12 mouse cellular contexts compared by ENCODE assay signal in genomic region chr9:111306142-111306541, GRCm38 (mm10). TPM values are rescaled to one million over a fixed set of nuclear protein-coding genes. Genes with fewer than 3 reads are reported as not detected.
"Had no signal": no experiment of that assay in that cellular context is flagged by ENCODE, and none has a peak within 500 bp of the region (broad histone marks: within the 10 kb centered on the region; RNA-seq: fewer than 3 reads in every experiment).

No protein-coding gene starts in this region.

- DNase-seq: kidney, postnatal 14 days; layer of hippocampus, postnatal 36 days; left cerebral cortex, postnatal 4 days; lung, adult 18-20 months; thymus, postnatal 36 days had no signal

- H3K9ac ChIP-seq: kidney, embryonic 15.5 days; limb, embryonic 13.5 days; liver, embryonic 14.5 days; midbrain, embryonic 13.5 days had no signal

- H3K4me2 ChIP-seq: kidney, embryonic 15.5 days; limb, embryonic 13.5 days; midbrain, embryonic 13.5 days had no signal

- H3K4me1 ChIP-seq: kidney, embryonic 15.5 days had no signal

- H3K4me3 ChIP-seq: kidney, embryonic 15.5 days; limb, embryonic 13.5 days; midbrain, embryonic 13.5 days had no signal

- ATAC-seq: midbrain, embryonic 13.5 days had no signal

- H3K36me3 ChIP-seq: kidney, embryonic 15.5 days; limb, embryonic 13.5 days; midbrain, embryonic 13.5 days had no signal

- H3K27ac ChIP-seq: kidney, embryonic 15.5 days; limb, embryonic 13.5 days; liver, embryonic 14.5 days; midbrain, embryonic 13.5 days; stomach, postnatal 0 days had no signal

RNA-seq across cellular contexts. Expression of gene Trank1, which starts 5.4 kb away (rescaled TPM):
- total RNA-seq: megakaryocyte progenitor cell, adult 5-6 weeks had no signal
- polyA plus RNA-seq: liver, adult 2 months had no signal
